Mouse (Mus musculus): Measurements from ENCODE around the gene Rbms3. TPM values are rescaled to one million over a fixed set of nuclear protein-coding genes. Genes with fewer than 3 reads are reported as not detected.

The Rbms3 gene
- 0.90 TPM for polyA plus RNA-seq (2014; fragmentation: Illumina TruSeq; extraction: RNeasy Lipid Tissue Mini Kit (QIAGEN cat#74804); ENCODE audit: low read depth, low replicate concordance)

GRCm38 (mm10) chr9:117629771-117630170, at the start of gene Rbms3:
TSS of gene Rbms3 (minus strand) at chr9:117629913.

Data from testis, adult 10 weeks (tissue).